Mouse (Mus musculus): ENCODE measurements around the gene Fam160a1. TPM values are rescaled to one million over a fixed set of nuclear protein-coding genes. Genes with fewer than 3 reads are reported as not detected.

The Fam160a1 gene
- polyA plus RNA-seq, 1 experiment from 2014 or later = 0.12 TPM

DNA sequence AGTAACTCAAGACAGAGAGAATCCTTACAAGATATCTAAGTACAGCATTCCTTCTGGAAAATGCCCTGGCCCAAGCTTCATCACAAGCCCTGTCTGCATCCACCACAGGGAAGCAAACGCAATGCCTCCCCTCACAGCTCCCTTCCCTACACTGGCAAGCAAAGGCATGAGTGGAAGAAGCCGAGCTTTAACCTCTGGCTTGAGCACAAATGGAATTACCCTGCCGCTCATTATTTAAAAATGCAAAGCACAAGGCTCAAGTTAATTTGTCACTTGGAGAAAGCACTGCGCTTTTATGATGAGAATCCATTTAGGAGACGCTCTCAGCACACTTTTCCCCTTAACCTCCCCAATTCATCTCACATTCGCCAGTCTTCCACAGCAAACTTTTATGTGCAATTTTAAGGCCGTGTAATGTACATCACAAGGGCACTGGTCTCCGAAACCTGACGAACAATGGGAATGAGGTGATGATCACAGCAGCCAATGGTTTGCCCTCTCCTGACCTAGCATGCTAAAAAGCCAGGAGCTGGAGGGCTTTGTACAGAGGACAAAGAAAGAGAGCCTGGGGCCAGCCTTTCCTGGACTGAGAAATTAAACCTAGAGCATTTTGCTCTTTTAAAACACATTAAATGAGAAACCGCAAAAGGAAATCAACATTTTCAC is 15.5 kb upstream of the Fam160a1 start:
- Histone ChIP-seq H3K4me3 (replicated peaks; ENCODE audit: low read depth, low read length) (no peak overlapping the region), H3K9me3 (ENCODE audit: control insufficient read depth, low read length) (no peaks in the 10 kb centered on the region), H3K36me3 (ENCODE audit: control insufficient read depth, insufficient read depth, low read length) (no peaks in the 10 kb centered on the region), H3K4me1 (ENCODE audit: control insufficient read depth, insufficient read depth, low read length) (no peaks in the 10 kb centered on the region), H3K27me3 (ENCODE audit: control insufficient read depth, insufficient read depth, low read length) (no peaks in the 10 kb centered on the region), H3K27ac (replicated peaks; ENCODE audit: low read depth, low read length) (no peak overlapping the region), H3K4me2 (ENCODE audit: low read length) (no peak overlapping the region), H3K9ac (replicated peaks; ENCODE audit: low read length) (no peak overlapping the region)
- ATAC-seq (ENCODE audit: low FRiP score, low TSS enrichment) (no peak), DNase-seq (no peak)
- WGBS = 69% methylated on average over 10 of the region's 10 CpGs

DNA sequence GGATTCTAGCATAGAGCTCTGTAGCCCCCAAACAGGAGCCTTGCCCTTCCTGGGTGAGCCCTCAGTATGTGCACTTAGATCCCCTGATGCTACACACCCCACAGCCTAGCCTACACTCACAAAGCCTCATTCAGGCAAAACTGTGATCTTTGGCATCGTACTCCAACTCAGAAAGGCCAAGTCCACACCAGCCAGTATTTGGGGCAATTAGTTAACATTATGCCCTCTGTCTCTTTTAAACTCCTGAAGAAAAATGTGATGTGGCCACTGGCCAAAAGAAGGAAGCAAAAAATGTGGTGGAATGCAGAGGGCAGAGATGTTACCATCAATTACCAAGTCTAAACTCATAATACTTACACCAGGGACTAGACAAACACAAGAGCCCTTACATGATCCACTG is 14.7 kb upstream of the Fam160a1 start:
- Histone ChIP-seq H3K9ac (replicated peaks; ENCODE audit: low read length) (no peak overlapping the region), H3K27me3 (ENCODE audit: control insufficient read depth, insufficient read depth, low read length) (no peaks in the 10 kb centered on the region), H3K27ac (replicated peaks; ENCODE audit: low read depth, low read length) (no peak overlapping the region), H3K4me2 (ENCODE audit: low read length) (no peak overlapping the region), H3K4me1 (ENCODE audit: control insufficient read depth, insufficient read depth, low read length) (no peaks in the 10 kb centered on the region), H3K4me3 (replicated peaks; ENCODE audit: low read depth, low read length) (no peak overlapping the region), H3K36me3 (ENCODE audit: control insufficient read depth, insufficient read depth, low read length) (no peaks in the 10 kb centered on the region), H3K9me3 (ENCODE audit: control insufficient read depth, low read length) (no peaks in the 10 kb centered on the region)
- WGBS = 87% methylated on average over 1 of the region's 1 CpGs
- ATAC-seq (ENCODE audit: low FRiP score, low TSS enrichment) (no peak), DNase-seq (no peak)

DNA sequence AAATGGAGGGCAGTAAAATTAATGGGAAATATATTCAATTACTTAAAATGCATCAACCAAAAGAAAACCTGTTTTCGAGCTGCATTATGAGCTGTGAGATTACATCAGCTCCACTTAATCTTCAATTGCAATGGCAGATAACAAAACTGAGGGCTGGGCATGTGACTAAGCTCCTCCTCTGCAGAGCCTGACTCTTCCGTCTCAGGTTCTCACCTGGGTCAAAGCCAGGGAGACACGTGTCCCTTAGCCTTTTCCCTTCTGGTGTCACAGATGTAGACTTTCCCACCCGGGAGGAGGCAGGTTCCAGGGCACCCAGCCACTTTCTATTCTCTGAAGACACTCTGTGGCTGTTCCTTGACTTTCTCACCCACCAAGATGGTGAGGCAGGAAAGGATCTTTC is 12.0 kb upstream of the Fam160a1 start:
- Histone ChIP-seq H3K9me3 (ENCODE audit: control insufficient read depth, low read length) (no peaks in the 10 kb centered on the region), H3K4me1 (ENCODE audit: control insufficient read depth, insufficient read depth, low read length) (no peaks in the 10 kb centered on the region), H3K4me3 (replicated peaks; ENCODE audit: low read depth, low read length) (no peak overlapping the region), H3K9ac (replicated peaks; ENCODE audit: low read length) (no peak overlapping the region), H3K27me3 (ENCODE audit: control insufficient read depth, insufficient read depth, low read length) (no peaks in the 10 kb centered on the region), H3K4me2 (ENCODE audit: low read length) (no peak overlapping the region), H3K27ac (replicated peaks; ENCODE audit: low read depth, low read length) (no peak overlapping the region), H3K36me3 (ENCODE audit: control insufficient read depth, insufficient read depth, low read length) (no peaks in the 10 kb centered on the region)
- DNase-seq (no peak), ATAC-seq (ENCODE audit: low FRiP score, low TSS enrichment) (no peak)
- whole genome bisulfite sequencing = 73% methylated on average over 4 of the region's 4 CpGs

DNA sequence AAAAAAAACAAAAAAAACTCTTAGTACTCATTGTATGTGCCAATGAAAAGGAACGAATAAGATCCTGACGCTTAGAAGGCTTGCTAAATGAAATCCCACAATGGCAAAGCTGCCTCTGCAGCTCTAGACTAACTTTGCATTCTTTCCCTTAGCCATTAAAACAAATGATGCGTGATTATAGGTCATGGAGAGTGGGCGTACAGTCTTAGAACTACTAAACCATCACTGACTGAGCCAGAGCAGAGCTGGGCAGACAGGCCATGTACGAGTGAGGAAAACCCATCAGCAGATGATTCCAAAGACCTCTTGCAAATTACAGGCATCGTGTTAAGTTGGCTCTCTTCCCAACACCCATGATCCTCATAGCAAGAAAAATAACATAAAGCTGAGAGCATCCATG is 10.7 kb upstream of the Fam160a1 start:
- no peak overlapping the region for H3K27ac ChIP-seq (replicated peaks; ENCODE audit: low read depth, low read length)
- DNase-seq = no peak

DNA sequence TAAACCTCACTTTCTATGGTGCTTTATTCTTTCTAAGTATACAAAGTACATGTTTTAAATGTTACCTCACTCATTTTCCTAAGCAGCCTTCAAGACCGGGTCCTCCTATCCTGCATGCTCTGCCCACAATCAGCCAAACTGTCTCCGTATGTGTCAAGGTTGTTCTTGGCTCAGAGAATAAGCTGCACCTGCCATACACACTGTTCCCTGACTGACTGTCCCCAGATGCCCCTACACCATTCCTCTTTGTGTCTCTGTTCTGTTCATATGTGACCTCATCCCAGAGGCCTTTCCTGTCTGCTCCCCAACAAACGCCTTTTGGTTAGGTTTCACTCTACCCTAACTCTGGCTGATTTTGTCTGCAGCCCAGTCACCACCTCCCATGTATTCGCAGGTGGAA is 10.2 kb upstream of the Fam160a1 start:
- Histone ChIP-seq H3K9me3 (ENCODE audit: control insufficient read depth, low read length) (no peaks in the 10 kb centered on the region), H3K4me3 (replicated peaks; ENCODE audit: low read depth, low read length) (no peak overlapping the region), H3K36me3 (ENCODE audit: control insufficient read depth, insufficient read depth, low read length) (no peaks in the 10 kb centered on the region), H3K4me2 (ENCODE audit: low read length) (no peak overlapping the region), H3K27ac (replicated peaks; ENCODE audit: low read depth, low read length) (no peak overlapping the region), H3K4me1 (ENCODE audit: control insufficient read depth, insufficient read depth, low read length) (no peaks in the 10 kb centered on the region), H3K9ac (replicated peaks; ENCODE audit: low read length) (no peak overlapping the region), H3K27me3 (ENCODE audit: control insufficient read depth, insufficient read depth, low read length) (no peaks in the 10 kb centered on the region)
- 91% methylated on average over 4 of the region's 4 CpGs for WGBS
- no peak for DNase-seq
- no peak for ATAC-seq (ENCODE audit: low FRiP score, low TSS enrichment)

More for the DNA sequence above, 10.7 kb upstream of the Fam160a1 start:
- H3K4me2 ChIP-seq (ENCODE audit: low read length) = no peak overlapping the region
- WGBS = 70% methylated on average over 6 of the region's 6 CpGs
- H3K9me3 ChIP-seq (ENCODE audit: control insufficient read depth, low read length) = no peaks in the 10 kb centered on the region
- no peak overlapping the region for H3K9ac ChIP-seq (replicated peaks; ENCODE audit: low read length)
- ATAC-seq (ENCODE audit: low FRiP score, low TSS enrichment) = no peak
- no peak overlapping the region for H3K4me3 ChIP-seq (replicated peaks; ENCODE audit: low read depth, low read length)
- H3K4me1 ChIP-seq (ENCODE audit: control insufficient read depth, insufficient read depth, low read length) = no peaks in the 10 kb centered on the region
- no peaks in the 10 kb centered on the region for H3K36me3 ChIP-seq (ENCODE audit: control insufficient read depth, insufficient read depth, low read length)
- H3K27me3 ChIP-seq (ENCODE audit: control insufficient read depth, insufficient read depth, low read length) = no peaks in the 10 kb centered on the region

DNA sequence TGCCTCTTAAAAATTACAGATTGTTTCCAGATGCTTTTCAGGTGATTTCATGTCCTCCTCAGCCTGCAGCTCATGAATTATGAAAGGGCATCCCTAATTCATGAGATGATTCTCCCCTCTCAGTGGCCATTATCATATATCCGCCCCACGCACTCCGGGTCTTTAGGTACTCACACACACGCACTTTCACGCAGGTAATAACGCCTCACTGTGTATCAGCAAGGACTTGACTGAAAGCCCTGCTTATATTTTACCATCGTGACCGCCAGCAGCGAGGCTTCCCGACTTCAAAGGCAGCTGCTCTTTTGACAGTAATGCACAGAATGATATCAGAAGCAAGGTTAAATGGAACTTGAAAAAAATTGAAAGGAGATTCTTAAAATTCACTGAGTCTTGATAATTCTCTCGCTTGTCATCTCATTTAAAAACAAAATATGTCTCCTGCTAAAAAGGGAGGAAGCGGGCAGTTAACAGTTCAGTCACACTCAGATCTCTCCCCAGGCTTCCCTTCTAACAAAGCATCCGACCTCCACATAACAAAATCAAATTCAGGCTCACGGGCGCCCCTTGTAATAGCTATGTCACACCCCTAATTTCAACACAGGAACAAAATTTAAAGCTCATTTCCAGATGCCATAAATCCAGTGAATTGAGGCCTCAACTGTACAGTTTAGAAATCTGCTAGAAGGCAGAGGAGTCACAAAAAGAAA is 3.9 kb upstream of the Fam160a1 start:
- no peak overlapping the region for H3K4me3 ChIP-seq (replicated peaks; ENCODE audit: low read depth, low read length)
- no peaks in the 10 kb centered on the region for H3K9me3 ChIP-seq (ENCODE audit: control insufficient read depth, low read length)
- H3K9ac ChIP-seq (replicated peaks; ENCODE audit: low read length) = peak overlapping the region; percentile 31; the same call in 1 of the 2 replicates
- peak; percentile 72 for DNase-seq
- no peaks in the 10 kb centered on the region for H3K27me3 ChIP-seq (ENCODE audit: control insufficient read depth, insufficient read depth, low read length)
- no peaks in the 10 kb centered on the region for H3K36me3 ChIP-seq (ENCODE audit: control insufficient read depth, insufficient read depth, low read length)
- H3K4me2 ChIP-seq (ENCODE audit: low read length) = peak overlapping the region; percentile 35
- ATAC-seq (ENCODE audit: low FRiP score, low TSS enrichment) = no peak; the same call in 1 of the 2 replicates
- WGBS = 38% methylated on average over 15 of the region's 15 CpGs
- peaks cover 3% of the 10 kb centered on the region; the same call in 1 of the 2 replicates for H3K4me1 ChIP-seq (ENCODE audit: control insufficient read depth, insufficient read depth, low read length)
- H3K27ac ChIP-seq (replicated peaks; ENCODE audit: low read depth, low read length) = peak overlapping the region; percentile 70

DNA sequence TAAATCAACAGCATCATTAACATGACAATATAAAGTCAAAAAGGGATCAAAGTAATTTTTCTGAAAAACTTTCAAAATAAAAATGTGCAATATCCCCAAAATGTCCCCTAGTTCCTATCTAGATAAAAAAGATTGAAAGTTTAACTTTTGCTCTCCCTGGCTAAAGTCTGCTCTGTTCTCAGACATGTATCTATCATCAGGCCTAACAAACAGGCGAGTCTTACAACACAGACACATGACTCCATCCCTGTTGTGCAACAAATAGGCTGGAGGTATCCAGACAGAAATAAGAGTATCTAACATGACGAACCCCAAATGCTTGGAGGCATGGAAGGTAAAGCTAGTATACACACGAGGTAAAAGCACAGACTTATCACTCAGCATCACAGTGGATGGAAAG is 2.2 kb upstream of the Fam160a1 start:
- Histone ChIP-seq H3K9ac (replicated peaks; ENCODE audit: low read length) (no peak overlapping the region), H3K4me3 (replicated peaks; ENCODE audit: low read depth, low read length) (no peak overlapping the region), H3K4me2 (ENCODE audit: low read length) (no peak overlapping the region), H3K27me3 (ENCODE audit: control insufficient read depth, insufficient read depth, low read length) (no peaks in the 10 kb centered on the region), H3K27ac (replicated peaks; ENCODE audit: low read depth, low read length) (no peak overlapping the region), H3K9me3 (ENCODE audit: control insufficient read depth, low read length) (no peaks in the 10 kb centered on the region), H3K4me1 (ENCODE audit: control insufficient read depth, insufficient read depth, low read length) (peaks cover 3% of the 10 kb centered on the region; the same call in 1 of the 2 replicates), H3K36me3 (ENCODE audit: control insufficient read depth, insufficient read depth, low read length) (no peaks in the 10 kb centered on the region)
- ATAC-seq (ENCODE audit: low FRiP score, low TSS enrichment) (no peak), DNase-seq (no peak)
- 81% methylated on average over 3 of the region's 3 CpGs for WGBS

DNA sequence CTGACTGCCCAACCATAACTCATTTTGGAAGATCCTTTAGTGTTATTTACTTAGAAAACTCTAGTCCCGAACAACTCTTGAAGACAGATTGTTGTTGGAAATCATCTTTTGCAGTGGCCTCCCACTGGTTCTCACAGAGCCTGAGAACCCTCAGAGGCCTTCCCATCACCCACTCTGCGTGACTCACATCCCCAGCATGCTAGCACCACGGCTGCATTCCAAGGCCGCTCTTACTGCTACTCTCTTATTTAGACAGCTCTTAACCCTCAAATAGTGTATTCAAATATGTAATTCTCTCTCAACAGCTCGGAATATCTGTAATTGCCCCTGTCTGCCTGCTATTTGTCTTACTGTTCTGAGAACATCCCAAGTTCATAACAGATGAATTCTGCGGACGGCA is 2.9 kb downstream of the Fam160a1 start:
- H3K4me1 ChIP-seq (ENCODE audit: control insufficient read depth, insufficient read depth, low read length) = no peaks in the 10 kb centered on the region
- no peak for ATAC-seq (ENCODE audit: low FRiP score, low TSS enrichment)
- no peak overlapping the region for H3K4me2 ChIP-seq (ENCODE audit: low read length)
- WGBS = 76% methylated on average over 7 of the region's 7 CpGs
- no peak overlapping the region for H3K9ac ChIP-seq (replicated peaks; ENCODE audit: low read length)
- no peaks in the 10 kb centered on the region for H3K36me3 ChIP-seq (ENCODE audit: control insufficient read depth, insufficient read depth, low read length)
- no peaks in the 10 kb centered on the region for H3K27me3 ChIP-seq (ENCODE audit: control insufficient read depth, insufficient read depth, low read length)
- no peak overlapping the region for H3K27ac ChIP-seq (replicated peaks; ENCODE audit: low read depth, low read length)
- H3K9me3 ChIP-seq (ENCODE audit: control insufficient read depth, low read length) = no peaks in the 10 kb centered on the region
- H3K4me3 ChIP-seq (replicated peaks; ENCODE audit: low read depth, low read length) = no peak overlapping the region
- DNase-seq = no peak

Data from midbrain, embryonic 14.5 days (tissue).